Mouse (Mus musculus) frontal cortex, postnatal 36 days (tissue): ENCODE data around the gene Calcoco1.
"Not testable (repeated sequence)": the region's sequence is repeated elsewhere in the genome, so short reads cannot be mapped to it uniquely, and the experiment has no call there.

Experiments used
- DNase-seq, 2 experiments: peaks; one replicate each; pipeline ENCODE4 v3.0.0; 2022; ENCODE audit warnings: low spot score in 2 of 2

Calcoco1 gene

DNA sequence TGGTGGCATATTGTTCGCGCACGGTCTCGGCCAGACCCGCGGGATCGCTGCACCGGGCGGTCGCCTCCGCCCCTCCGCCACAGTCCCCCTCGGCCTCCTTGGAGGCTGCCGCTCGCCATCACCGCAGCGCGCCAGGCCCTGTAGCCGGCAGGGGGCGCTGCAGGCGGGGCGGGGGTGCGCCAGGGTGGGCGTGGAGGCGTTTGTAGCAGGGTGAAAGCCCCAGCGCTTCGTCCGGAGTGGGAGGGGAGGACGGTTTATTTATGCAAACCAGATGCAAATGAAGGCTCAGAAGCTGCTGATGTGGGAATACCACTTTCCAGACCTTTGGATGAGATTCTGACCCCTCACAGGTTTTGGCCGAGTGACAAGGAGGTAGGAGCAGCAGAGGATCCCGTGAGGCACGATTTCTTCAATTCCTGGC is 29.0 kb downstream of the Calcoco1 start:
- DNase-seq, result peak; percentile 67 to 80

DNA sequence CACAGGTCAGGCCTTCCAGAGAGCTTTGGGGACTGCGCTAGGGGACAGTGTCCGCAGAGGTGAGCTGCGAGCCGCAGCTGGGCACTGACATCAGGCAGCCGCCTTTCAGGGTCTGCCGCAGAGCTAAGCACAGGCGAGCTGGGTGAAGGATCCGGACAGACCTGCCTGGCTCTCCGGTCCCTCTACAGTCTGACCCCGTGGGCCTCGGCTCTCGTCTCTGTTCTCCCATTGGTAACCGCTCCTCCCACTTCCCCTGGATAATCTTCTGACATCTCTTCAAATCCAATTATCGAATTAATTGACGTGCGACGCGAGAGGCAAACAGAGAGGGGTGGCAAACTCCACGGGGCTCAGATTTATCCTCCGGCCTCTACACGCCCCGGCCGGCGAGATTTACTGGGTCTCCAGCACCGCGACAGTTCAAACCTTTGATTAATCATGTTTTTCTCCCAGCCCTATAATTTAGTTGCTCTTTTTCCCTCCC is 29.6 kb downstream of the Calcoco1 start:
- no peak for DNase-seq

DNA sequence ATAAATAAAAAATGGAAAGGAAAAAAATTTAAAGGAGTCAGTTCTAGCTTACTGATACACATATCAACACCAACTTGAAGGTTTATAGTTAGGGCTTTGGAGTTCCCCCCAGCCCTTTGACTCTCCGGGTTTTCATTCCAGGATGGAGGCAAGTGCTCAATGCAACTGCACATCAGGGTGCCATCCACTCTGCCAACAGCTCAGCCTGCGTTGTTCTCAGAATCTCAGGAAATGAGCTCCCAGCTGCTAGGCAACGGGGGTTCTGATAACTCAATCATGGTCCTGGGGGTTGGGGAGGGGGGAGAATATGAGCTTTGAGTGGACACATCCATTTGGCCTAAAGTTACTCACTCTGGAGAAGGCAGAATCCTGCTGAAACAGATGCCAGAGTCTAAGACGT is 36.2 kb downstream of the Calcoco1 start:
- no peak for DNase-seq

DNA sequence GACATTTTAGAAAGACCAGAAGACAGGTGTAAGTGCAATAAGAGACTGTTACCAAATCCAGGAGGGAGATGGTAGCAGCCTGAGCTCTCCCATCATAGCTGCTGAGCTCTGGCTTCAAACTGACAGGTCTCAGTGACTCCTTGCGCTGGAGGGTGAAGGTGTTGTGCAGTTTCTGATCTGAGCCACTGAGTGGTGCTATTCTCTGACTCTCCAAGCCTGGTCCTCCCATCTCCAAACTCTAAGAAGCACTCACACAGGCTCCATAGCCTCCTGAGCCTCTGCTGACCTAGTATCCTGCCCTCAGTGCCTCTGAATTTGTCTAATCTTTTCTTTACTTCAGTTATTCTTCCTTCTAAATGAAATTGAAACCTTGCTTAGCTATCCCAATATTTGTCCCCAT is 38.3 kb downstream of the Calcoco1 start:
- no peak for DNase-seq

DNA sequence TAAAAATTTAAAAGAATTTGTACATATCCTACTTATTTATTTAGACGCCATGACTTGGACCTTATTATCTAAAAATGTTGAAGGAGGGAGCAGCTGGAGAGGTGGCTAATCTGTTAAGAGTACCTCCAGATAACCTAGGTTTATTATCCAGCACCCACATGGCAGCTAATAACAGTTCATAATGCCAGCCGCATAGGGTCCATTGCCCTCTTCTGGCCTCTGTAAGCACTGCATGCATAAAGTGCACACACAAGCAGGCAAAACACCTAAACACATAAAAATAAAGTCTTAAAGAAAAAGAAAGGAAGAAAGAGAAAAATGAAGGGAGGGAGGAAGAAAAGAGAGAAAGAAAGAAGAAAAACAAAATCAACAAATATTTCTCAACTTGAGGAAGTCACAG is 45.6 kb downstream of the Calcoco1 start:
- DNase-seq, result no peak

DNA sequence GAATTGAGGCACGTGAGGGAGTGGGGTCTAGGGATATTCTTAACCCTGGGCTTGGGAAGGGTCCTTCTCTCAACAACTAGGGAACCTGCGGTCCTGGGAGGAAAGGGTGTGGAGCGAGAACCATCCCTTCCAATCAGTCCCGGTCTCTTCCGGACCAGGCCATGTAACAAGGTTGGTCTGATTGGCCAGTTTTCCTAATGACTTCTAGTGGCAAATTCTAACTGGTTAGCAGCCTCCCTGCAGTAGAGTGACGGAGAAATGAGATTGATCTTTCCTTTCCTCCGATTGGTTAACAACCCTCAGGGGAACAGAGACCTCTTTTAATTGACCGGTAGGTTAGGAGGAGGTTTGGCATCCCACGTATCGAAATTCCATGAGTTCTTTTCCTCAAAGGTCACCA is 48.4 kb downstream of the Calcoco1 start:
- DNase-seq, result peak in 1 of 2 experiments; percentile 65

DNA sequence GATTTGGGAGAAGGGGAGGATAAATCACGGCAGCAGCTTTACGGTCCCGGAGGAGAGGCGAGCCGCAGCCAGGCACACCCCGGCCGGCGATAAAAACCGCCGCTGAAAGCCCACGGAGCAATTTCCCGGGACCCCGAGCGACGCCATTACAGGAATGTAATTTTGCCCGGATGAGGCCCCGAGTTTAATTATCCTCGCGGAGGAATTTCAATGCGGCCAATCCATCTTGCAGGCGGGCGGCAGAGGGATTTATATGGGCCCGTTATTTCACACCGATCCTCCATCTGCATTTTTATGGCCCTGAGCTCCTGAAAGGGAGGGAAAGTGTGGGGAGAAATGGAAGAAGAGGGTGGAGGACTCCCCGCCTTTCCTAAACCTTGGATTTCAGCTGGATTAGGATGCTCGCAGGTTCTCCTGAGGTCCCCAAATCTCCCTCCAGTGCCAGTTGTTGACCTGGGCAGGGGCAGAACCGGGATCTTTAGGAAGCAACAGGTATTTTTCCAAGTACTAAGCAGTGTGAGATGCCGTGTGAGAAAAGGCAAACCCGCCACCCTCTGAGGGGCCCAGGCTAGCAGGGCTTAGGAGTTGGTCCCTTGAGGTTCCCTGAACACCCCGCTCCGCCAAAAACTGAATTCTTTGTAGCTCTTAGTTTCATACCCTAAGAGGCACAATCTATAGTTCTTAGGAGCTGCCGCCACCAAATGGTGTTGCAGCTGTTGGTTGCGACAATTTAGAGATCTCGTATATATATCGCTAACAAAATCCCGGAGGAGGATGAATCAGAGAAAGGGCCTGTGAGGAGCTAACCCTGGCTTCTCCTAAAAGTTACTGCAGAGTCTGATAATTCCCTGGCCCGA is 49.5 kb downstream of the Calcoco1 start, which contains the start of gene Atp5g2:
Gene Atp5g2, minus strand, starts transcription at position 138 of the 857 bp plus-strand sequence.
- DNase-seq, result peak in 1 of 2 experiments; percentile 49

DNA sequence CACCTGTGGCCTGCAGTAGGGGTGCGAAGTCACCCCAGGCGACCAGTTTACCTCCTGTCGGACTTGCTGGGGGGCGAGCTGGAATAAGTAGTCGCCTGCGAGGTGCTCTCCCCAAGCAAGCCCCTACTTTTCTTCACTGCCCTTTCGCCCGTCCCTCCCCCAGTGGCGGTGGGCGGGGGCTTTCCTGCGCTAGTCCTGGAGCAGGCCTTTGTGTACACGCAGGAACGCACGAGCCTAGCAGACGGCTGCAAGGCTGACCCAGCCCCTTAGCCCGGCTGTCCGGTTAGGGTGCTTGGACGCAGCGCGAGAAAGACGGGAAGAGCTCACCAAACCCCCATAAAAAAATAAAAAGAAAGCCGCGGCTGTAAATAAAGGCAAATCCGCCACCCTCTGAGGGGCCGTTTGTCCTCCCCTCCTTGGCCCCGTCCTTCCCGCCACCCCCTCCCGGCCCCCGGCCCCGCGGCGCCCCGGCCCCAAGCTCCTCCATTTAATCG is 50.2 kb downstream of the Calcoco1 start:
- DNase-seq, result peak; percentile 65

DNA sequence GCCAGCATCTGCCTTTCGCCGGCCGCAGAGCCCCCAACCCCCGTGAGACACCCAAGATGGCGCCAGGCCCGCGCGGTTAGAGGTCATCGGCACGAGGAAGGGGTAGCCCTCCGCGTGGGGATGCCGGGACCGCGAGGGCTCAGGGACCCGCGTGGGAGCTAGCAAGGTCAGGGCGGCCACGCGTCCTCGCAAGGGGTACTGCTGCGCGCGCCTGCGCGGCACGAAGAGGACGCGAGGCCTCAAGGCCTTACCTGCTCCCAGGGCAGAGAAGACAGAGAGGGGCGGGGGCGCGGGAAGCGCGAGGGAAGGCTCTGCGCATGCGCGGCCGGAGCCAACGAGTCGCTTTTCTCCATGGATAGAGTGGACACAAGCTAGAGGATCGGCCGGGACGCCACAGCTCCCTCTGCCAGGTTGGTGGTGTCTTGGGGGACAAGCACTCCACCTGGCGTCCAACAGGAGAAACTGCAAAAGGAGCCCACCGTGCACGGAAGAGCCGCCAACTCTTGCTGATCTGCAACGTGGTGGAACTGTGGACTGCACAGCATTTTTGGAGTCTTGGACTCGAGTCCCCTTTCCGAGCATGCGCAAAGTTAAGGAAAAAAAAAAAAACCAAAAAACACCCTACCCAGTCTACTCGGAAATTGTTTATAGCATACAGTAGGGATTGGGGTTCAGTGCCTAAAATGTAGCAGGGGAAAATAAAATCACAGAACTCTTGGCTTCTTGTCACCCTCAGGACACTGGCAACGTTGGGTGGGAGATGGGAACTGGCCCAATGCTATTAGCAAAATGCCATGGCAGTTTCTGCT is 51.0 kb downstream of the Calcoco1 start:
- DNase-seq, result peak; percentile 95 to 97

DNA sequence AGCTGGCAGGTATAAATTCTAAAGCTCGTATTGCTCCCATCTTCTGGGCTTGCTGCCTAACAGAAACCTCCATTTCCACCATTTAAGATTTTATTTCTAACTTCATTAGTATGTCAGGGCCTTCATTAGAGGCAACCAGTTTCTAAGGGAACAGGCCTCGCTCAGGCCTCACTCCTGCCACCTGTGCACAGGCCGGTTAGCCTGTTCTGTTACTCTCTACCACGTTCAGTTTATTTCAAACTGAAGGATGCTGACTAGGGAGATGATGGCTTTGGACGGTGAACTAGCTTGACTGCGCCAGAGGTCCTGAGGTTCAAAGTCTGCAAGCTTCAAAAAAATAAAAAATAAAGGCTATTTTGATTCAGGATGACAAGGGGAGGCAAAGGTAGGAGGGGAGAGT is 51.7 kb downstream of the Calcoco1 start:
- no peak for DNase-seq

DNA sequence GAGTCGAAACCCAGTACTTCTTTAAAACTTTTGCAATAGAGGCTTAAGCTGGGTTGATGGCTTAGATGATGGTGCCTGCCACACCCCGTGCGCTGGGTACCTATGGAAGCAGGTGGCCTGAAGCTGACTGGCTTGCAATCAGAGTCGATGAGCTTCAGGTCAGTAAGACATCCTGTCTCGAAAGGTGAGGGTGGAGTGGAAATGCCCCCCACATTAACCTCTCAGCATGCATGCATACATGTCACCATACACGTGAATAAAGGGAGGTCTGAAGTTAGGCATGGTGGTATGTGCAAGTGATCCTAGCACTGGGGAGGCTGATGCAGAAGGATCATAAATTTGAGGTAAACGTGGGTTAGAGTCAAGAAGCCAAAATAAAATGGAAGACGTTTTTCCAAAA is 52.4 kb downstream of the Calcoco1 start:
- no peak for DNase-seq

DNA sequence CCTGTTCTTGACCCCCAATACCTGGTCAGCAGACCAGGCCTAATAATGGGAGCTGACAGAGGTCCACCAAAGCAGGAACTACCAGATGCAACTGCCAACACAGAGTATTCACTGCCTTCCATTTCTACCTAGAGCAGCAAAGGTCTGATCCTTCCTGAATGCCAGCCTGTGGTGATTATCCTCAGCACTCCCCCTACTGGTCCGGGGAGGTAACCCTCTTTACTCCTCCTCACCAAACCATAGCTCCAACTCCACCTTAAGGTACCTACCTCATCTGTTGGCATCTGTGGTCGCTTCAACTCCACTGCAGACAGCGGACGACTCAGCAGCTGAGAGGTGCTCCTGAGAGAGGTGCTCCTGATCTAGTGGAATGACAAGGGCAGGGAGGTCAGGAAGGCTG is 56.5 kb downstream of the Calcoco1 start:
- DNase-seq, result peak in 1 of 2 experiments; percentile 53

DNA sequence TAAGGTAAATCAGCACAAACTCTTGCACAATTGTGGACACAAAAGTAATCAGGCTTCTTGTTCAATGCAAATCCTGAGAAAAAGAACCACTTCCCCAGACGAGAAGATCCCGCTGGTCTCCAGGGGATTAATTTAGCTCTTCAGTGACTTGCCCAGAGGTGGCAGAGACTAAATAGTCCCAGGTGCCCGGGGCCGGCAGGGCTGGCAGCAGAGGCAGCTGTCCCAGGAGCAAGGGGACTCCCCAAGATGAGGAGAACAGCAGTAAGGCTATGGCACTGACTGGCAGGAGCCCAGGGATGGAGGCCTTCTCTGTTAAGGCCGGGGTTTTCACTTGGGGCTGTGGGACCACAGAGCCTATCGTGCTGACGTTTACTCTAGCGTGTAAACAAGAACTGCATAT is 58.2 kb downstream of the Calcoco1 start:
- no peak for DNase-seq

DNA sequence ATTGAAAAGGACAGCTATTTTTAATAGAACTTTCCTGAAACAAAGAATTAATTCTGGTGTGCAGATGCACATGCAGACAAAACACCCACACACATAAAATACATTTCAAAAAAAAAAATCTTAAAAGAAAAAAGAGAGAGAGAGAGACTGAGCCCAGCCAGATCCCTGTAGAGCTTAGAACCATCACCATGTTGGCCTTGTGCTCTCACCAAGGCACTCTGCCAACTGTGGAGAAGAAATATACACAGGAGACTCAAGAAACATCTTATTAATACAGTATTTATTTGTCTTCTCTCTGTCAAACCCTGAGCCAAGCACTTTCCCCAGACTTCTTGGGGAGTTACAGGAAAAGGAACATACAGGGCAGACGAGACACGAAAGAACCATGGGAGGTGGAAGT is 59.4 kb downstream of the Calcoco1 start:
- not testable (repeated sequence) for DNase-seq

DNA sequence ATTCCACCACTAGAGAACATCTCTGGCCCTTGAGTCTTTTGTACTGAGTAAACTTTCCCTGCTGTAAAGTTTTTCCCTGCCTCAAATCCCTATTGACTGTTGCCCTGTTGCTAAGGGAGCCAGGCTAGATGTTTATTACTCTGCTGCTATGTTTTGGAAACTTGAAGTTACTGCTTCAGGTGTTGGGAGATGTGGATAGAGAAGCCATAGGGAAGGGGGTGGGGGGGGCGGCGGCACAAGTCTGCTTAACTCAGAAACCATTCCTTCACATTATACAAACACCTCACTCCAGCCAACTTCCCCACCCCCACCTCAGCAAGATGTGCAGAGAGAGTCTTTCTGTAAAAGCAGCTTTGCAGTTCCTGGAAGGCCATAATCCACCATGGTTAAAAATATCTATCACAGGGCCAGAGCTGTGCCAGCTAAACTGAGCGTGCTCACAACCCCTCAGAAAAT is 64.0 kb downstream of the Calcoco1 start:
- DNase-seq, result peak in 1 of 2 experiments; percentile 52
